Mouse (Mus musculus): Measurements from ENCODE around the gene Tnni3. TPM values are rescaled to one million over a fixed set of nuclear protein-coding genes. Genes with fewer than 3 reads are reported as not detected.

Gene Tnni3
- polyA plus RNA-seq, 1 experiment from 2014 or later: 5.6 TPM

DNA sequence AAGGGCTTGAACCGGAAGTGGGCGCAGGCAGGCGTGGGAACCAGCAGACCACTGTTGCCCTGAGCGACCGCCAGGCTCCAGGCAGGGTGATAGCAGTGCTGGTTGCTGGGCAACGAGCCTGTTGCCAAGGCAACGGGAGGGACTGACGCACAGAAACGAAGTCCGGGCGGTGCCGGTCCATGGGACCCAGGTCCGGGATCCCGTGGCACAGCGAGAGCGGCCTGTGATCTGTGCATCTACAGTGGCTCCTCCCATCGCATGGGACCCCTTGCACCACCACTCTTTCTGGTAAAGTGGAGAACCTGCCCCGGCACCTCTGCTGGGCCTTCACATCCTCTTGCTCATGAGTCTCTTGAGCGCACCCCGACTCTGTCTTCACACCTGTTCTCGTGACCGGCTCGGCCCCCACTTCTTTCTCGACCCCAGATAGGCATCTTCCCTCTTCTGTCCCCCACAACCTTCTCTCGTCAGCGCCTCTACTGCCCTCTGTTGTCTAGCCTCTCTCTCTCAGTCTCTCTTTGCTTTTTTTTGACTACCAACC, 22.6 kb upstream of the Tnni3 start:
- Histone ChIP-seq H3K27ac (no peak overlapping the region), H3K36me3 (ENCODE audit: insufficient read depth, low read length) (no peaks in the 10 kb centered on the region), H3K4me2 (ENCODE audit: low read length) (peak overlapping the region; percentile 71), H3K27me3 (ENCODE audit: insufficient read depth, low read length) (no peaks in the 10 kb centered on the region), H3K4me3 (replicated peaks; ENCODE audit: low read depth, low read length) (peak overlapping the region; percentile 24), H3K9me3 (replicated peaks; ENCODE audit: low read length) (no peaks in the 10 kb centered on the region), H3K9ac (ENCODE audit: low read depth, low read length) (no peak overlapping the region), H3K4me1 (replicated peaks; ENCODE audit: insufficient read depth, low read length) (peaks cover 7% of the 10 kb centered on the region; the same call in 1 of the 2 replicates)
- ATAC-seq (replicated peaks; ENCODE audit: low FRiP score, low read depth) (peak; percentile 87), DNase-seq (ENCODE audit: low spot score) (peak; percentile 41)
- WGBS: 1% methylated on average over 26 of the region's 26 CpGs
- no peak; the same call in 1 of the 2 replicates for TF ChIP-seq CTCF (IDR thresholded peaks at IDR 0.05; ENCODE audit: low read depth)

DNA sequence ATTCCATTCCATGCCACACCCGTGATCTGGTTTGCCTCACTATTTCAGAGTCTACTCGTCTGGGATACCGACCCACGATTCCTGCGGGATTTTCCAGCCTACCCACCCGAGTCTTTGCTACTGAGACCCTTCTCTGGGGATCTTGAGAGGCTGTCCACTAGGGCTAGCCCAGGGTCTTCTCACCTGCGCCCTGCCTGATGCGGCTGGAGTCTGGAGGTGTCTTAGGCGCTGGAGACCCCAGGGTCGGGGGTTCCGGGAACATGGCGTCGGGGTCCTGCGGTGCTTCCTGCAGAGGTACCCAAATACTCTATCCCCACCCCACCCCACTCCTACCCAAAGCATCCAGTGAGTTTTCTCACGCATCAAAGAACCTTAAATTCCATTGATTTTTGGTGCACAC, 22.0 kb upstream of the Tnni3 start:
- no peak for DNase-seq (ENCODE audit: low spot score)
- H3K36me3 ChIP-seq (ENCODE audit: insufficient read depth, low read length): no peaks in the 10 kb centered on the region
- peaks cover 7% of the 10 kb centered on the region; the same call in 1 of the 2 replicates for H3K4me1 ChIP-seq (replicated peaks; ENCODE audit: insufficient read depth, low read length)
- no peak overlapping the region for H3K27ac ChIP-seq
- ATAC-seq (replicated peaks; ENCODE audit: low FRiP score, low read depth): no peak
- no peaks in the 10 kb centered on the region for H3K9me3 ChIP-seq (replicated peaks; ENCODE audit: low read length)
- TF ChIP-seq CTCF (IDR thresholded peaks at IDR 0.05; ENCODE audit: low read depth): no peak
- WGBS: 77% methylated on average over 15 of the region's 15 CpGs
- H3K27me3 ChIP-seq (ENCODE audit: insufficient read depth, low read length): no peaks in the 10 kb centered on the region
- no peak overlapping the region for H3K4me3 ChIP-seq (replicated peaks; ENCODE audit: low read depth, low read length)
- no peak overlapping the region for H3K9ac ChIP-seq (ENCODE audit: low read depth, low read length)
- 0 out of 2 replicates have a peak overlapping the region, but pooled peaks have one; percentile 71 for H3K4me2 ChIP-seq (ENCODE audit: low read length)

DNA sequence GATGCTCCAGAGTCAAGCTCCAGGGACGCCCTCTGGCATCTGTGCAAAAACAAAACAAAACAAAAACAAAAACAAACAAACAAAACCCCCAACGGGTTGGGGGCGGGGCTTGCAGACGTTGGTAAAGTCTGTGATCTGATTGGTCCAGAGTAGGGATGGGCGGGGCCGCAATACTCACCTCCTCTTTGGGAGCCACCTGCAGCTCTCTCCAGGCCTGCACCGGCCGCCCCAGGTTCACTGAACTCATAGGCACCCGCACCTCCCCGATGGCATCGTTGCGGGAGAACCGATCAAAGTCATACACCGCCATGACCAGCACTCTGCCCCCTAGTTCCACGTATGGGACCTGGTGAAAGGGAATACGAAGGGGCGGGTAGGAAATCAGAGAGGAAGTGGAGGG, 18.0 kb upstream of the Tnni3 start:
- WGBS: 39% methylated on average over 17 of the region's 17 CpGs
- Histone ChIP-seq H3K4me1 (replicated peaks; ENCODE audit: insufficient read depth, low read length) (peaks cover 3% of the 10 kb centered on the region; the same call in 1 of the 2 replicates), H3K27me3 (ENCODE audit: insufficient read depth, low read length) (no peaks in the 10 kb centered on the region), H3K4me2 (ENCODE audit: low read length) (no peak overlapping the region), H3K9me3 (replicated peaks; ENCODE audit: low read length) (no peaks in the 10 kb centered on the region), H3K27ac (no peak overlapping the region), H3K36me3 (ENCODE audit: insufficient read depth, low read length) (no peaks in the 10 kb centered on the region), H3K9ac (ENCODE audit: low read depth, low read length) (no peak overlapping the region), H3K4me3 (replicated peaks; ENCODE audit: low read depth, low read length) (no peak overlapping the region)
- no peak for ATAC-seq (replicated peaks; ENCODE audit: low FRiP score, low read depth)
- TF ChIP-seq CTCF (IDR thresholded peaks at IDR 0.05; ENCODE audit: low read depth): no peak
- no peak for DNase-seq (ENCODE audit: low spot score)

DNA sequence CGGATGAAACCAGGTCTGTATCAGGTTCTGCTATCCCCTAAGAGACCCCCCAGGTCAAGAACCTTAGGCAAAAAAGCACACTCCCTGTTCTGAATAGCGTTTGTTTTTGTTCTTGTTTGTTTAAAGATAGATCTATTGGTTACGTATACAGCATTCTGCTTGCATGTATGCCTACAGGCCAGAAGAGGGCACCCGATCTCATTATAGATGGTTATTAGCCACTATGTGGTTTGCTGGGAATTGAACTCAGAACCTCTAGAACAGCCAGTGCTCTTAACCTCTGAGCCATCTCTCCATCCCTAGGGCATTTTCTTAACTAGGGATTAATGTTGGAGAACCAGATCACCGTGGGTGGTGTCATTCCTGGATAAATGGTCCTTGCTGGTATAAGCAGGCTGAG, 17.3 kb upstream of the Tnni3 start:
- WGBS: 57% methylated on average over 5 of the region's 5 CpGs

DNA sequence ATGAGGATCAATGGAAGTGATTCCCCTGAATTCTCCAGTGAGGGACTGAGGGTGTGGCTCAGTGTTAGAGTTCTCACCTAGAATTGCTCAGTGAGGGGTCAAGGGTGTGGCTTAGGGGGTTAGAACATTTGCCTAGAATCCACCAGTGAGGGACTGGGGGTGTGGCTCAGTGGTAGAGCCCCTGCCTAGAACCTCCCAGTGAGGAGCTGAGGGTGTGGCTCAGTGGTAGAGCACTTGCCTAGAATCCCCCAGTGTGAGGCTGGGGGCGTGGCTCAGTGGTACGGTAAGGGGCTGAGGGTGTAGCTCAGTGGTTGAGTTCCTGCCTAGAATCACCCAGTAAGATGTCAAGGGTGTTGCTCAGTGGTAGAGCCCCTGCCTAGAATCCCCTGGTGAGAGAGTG, 15.0 kb upstream of the Tnni3 start:
- Histone ChIP-seq H3K27me3 (ENCODE audit: insufficient read depth, low read length) (no peaks in the 10 kb centered on the region), H3K36me3 (ENCODE audit: insufficient read depth, low read length) (no peaks in the 10 kb centered on the region), H3K4me3 (replicated peaks; ENCODE audit: low read depth, low read length) (no peak overlapping the region), H3K9ac (ENCODE audit: low read depth, low read length) (no peak overlapping the region), H3K4me2 (ENCODE audit: low read length) (no peak overlapping the region), H3K27ac (no peak overlapping the region), H3K4me1 (replicated peaks; ENCODE audit: insufficient read depth, low read length) (no peaks in the 10 kb centered on the region), H3K9me3 (replicated peaks; ENCODE audit: low read length) (no peaks in the 10 kb centered on the region)
- no peak for TF ChIP-seq CTCF (IDR thresholded peaks at IDR 0.05; ENCODE audit: low read depth)
- 76% methylated on average over 2 of the region's 2 CpGs for WGBS
- DNase-seq (ENCODE audit: low spot score) (no peak), ATAC-seq (replicated peaks; ENCODE audit: low FRiP score, low read depth) (0 out of 2 replicates have a peak, but pooled peaks have one; percentile 29)

More for the DNA sequence above, 17.3 kb upstream of the Tnni3 start:
- Histone ChIP-seq H3K4me2 (ENCODE audit: low read length) (no peak overlapping the region), H3K9me3 (replicated peaks; ENCODE audit: low read length) (no peaks in the 10 kb centered on the region), H3K27me3 (ENCODE audit: insufficient read depth, low read length) (no peaks in the 10 kb centered on the region), H3K9ac (ENCODE audit: low read depth, low read length) (no peak overlapping the region), H3K27ac (no peak overlapping the region), H3K36me3 (ENCODE audit: insufficient read depth, low read length) (no peaks in the 10 kb centered on the region), H3K4me3 (replicated peaks; ENCODE audit: low read depth, low read length) (no peak overlapping the region), H3K4me1 (replicated peaks; ENCODE audit: insufficient read depth, low read length) (no peaks in the 10 kb centered on the region)
- peak; percentile 8; the same call in 1 of the 2 replicates for TF ChIP-seq CTCF (IDR thresholded peaks at IDR 0.05; ENCODE audit: low read depth)
- DNase-seq (ENCODE audit: low spot score): no peak
- ATAC-seq (replicated peaks; ENCODE audit: low FRiP score, low read depth): no peak

DNA sequence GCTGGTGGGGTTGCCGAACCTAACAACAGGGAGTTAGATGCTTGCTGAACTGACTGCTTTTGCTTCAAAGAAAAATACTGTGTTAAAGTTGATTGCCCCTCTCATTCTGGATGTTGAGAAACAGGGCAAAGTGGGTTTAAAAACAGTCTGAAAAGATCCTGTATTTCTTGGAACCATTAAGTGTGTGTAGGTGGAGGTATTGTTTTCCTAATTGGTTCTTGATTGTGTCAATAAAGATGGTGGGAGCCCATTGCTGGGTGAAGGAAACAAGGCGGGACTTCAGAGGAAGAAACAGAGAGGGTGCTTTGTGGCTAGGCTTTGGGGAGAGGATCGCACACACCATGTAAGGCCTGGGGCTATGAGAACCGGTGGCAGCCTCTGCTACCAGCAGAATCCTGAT, 13.2 kb upstream of the Tnni3 start:
- Histone ChIP-seq H3K36me3 (ENCODE audit: insufficient read depth, low read length) (no peaks in the 10 kb centered on the region), H3K27ac (no peak overlapping the region), H3K9ac (ENCODE audit: low read depth, low read length) (no peak overlapping the region), H3K27me3 (ENCODE audit: insufficient read depth, low read length) (no peaks in the 10 kb centered on the region), H3K9me3 (replicated peaks; ENCODE audit: low read length) (no peaks in the 10 kb centered on the region), H3K4me3 (replicated peaks; ENCODE audit: low read depth, low read length) (no peak overlapping the region), H3K4me1 (replicated peaks; ENCODE audit: insufficient read depth, low read length) (0 out of 2 replicates have a peak, but pooled peaks cover under 1% of the 10 kb centered on the region), H3K4me2 (ENCODE audit: low read length) (no peak overlapping the region)
- 53% methylated on average over 4 of the region's 4 CpGs for WGBS
- no peak for TF ChIP-seq CTCF (IDR thresholded peaks at IDR 0.05; ENCODE audit: low read depth)
- DNase-seq (ENCODE audit: low spot score) (no peak), ATAC-seq (replicated peaks; ENCODE audit: low FRiP score, low read depth) (no peak)

- peaks cover 6% of the 10 kb centered on the region; the same call in 1 of the 2 replicates for H3K4me1 ChIP-seq (replicated peaks; ENCODE audit: insufficient read depth, low read length)
- DNase-seq (ENCODE audit: low spot score): no peak
- H3K4me3 ChIP-seq (replicated peaks; ENCODE audit: low read depth, low read length): no peak overlapping the region
- no peak for TF ChIP-seq CTCF (IDR thresholded peaks at IDR 0.05; ENCODE audit: low read depth)
- H3K9me3 ChIP-seq (replicated peaks; ENCODE audit: low read length): no peaks in the 10 kb centered on the region
- H3K27me3 ChIP-seq (ENCODE audit: insufficient read depth, low read length): no peaks in the 10 kb centered on the region
- H3K27ac ChIP-seq: no peak overlapping the region
- no peak overlapping the region for H3K9ac ChIP-seq (ENCODE audit: low read depth, low read length)
- no peaks in the 10 kb centered on the region for H3K36me3 ChIP-seq (ENCODE audit: insufficient read depth, low read length)
- no peak overlapping the region for H3K4me2 ChIP-seq (ENCODE audit: low read length)
- ATAC-seq (replicated peaks; ENCODE audit: low FRiP score, low read depth): no peak
- WGBS: 83% methylated on average over 4 of the region's 4 CpGs
Measured at GRCm38 (mm10) chr7:4536369-4536768, 12.3 kb upstream of the Tnni3 start.

All from kidney, postnatal 0 days (tissue).